Mouse (Mus musculus): ENCODE results near the gene Gm43518. TPM values are rescaled to one million over a fixed set of nuclear protein-coding genes. Genes with fewer than 3 reads are reported as not detected.

Gm43518 gene
- polyA plus RNA-seq, 1 experiment = 12.3 TPM

DNA sequence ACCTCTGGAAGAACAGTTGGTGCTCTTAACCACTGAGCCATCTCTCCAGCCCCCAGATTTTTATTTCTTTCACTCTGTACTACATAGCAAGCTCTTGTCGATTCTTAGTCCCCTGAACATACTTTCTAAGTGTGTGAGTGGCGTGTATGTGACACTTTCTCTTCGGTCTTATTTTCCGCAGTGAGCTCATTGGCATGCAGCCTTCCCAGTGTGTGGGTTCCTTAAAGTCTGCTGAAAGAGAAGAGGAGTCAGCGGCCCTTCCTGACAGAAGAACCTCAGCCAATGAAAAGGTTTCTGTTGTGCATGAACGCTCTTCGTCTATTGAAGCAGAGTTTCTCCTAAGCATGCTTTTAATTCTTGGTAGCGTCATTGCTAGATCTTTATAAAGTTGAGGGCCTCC, 30.0 kb downstream of the Gm43518 start:
- H3K4me1 ChIP-seq (ENCODE audit: control insufficient read depth, insufficient read depth, low read length) = no peaks in the 10 kb centered on the region
- no peaks in the 10 kb centered on the region; the same call in 1 of the 2 replicates for H3K36me3 ChIP-seq (ENCODE audit: control insufficient read depth, insufficient read depth, low read length)
- H3K27ac ChIP-seq (ENCODE audit: control insufficient read depth, insufficient read depth, low read depth, low read length) = no peak overlapping the region
- no peak overlapping the region for H3K4me3 ChIP-seq (ENCODE audit: control insufficient read depth, low read depth, low read length)
- no peaks in the 10 kb centered on the region for H3K27me3 ChIP-seq (ENCODE audit: control insufficient read depth, insufficient read depth, low read length)
- TF ChIP-seq POLR2A (IDR thresholded peaks at IDR 0.05; ENCODE audit: control insufficient read depth, low read depth, low read length) (no peak), CTCF (IDR thresholded peaks at IDR 0.05; ENCODE audit: control insufficient read depth, insufficient read depth, insufficient replicate concordance, low read depth, low read length) (no peak)

DNA sequence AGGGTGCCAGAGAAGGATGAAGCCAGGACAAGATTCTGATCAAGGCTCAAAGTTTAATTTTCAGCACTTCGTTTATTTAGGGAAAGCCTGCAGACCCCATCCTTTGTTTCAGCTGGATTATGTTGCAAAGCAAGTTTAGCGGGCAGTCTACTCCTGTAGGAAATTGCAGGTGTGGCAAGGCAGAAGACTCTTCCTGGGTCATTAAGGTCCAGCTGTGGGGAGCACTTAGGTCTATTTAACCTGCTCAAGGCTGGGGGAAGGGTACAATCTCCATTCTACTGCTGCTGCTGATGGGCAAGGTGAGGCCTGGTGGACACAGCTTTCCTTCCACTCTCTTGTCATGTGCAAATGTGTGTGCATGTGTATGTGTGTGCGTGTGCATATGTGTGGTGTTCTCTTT, 31.8 kb downstream of the Gm43518 start:
- Histone ChIP-seq H3K4me1 (ENCODE audit: control insufficient read depth, insufficient read depth, low read length) (no peaks in the 10 kb centered on the region), H3K4me3 (ENCODE audit: control insufficient read depth, low read depth, low read length) (no peak overlapping the region), H3K36me3 (ENCODE audit: control insufficient read depth, insufficient read depth, low read length) (no peaks in the 10 kb centered on the region), H3K27ac (ENCODE audit: control insufficient read depth, insufficient read depth, low read depth, low read length) (no peak overlapping the region), H3K27me3 (ENCODE audit: control insufficient read depth, insufficient read depth, low read length) (no peaks in the 10 kb centered on the region)
- no peak for TF ChIP-seq POLR2A (IDR thresholded peaks at IDR 0.05; ENCODE audit: control insufficient read depth, low read depth, low read length)
- no peak for TF ChIP-seq CTCF (IDR thresholded peaks at IDR 0.05; ENCODE audit: control insufficient read depth, insufficient read depth, insufficient replicate concordance, low read depth, low read length)

DNA sequence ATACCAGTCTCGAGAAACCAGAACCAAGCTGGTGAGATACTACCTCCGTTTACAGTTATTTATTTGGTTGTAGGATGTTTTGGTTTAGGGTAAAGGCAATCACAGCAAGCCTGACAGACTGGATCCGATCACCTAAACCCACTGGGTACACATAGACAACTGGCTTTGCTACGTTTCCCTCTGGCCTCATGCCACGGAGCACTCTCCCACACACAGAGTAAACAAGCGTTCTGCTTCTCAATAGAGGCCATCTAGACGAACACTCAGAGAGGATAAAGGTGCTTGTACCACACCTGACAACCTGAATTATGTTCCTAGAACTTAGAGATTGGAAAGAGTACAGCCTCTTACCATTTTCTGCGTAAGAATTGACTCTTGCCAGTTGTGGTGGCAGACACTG, 32.9 kb downstream of the Gm43518 start:
- H3K4me3 ChIP-seq (ENCODE audit: control insufficient read depth, low read depth, low read length) = no peak overlapping the region
- H3K36me3 ChIP-seq (ENCODE audit: control insufficient read depth, insufficient read depth, low read length) = no peaks in the 10 kb centered on the region
- H3K4me1 ChIP-seq (ENCODE audit: control insufficient read depth, insufficient read depth, low read length) = no peaks in the 10 kb centered on the region
- no peak for TF ChIP-seq CTCF (IDR thresholded peaks at IDR 0.05; ENCODE audit: control insufficient read depth, insufficient read depth, insufficient replicate concordance, low read depth, low read length)
- TF ChIP-seq POLR2A (IDR thresholded peaks at IDR 0.05; ENCODE audit: control insufficient read depth, low read depth, low read length) = no peak
- H3K27ac ChIP-seq (ENCODE audit: control insufficient read depth, insufficient read depth, low read depth, low read length) = no peak overlapping the region
- no peaks in the 10 kb centered on the region for H3K27me3 ChIP-seq (ENCODE audit: control insufficient read depth, insufficient read depth, low read length)

DNA sequence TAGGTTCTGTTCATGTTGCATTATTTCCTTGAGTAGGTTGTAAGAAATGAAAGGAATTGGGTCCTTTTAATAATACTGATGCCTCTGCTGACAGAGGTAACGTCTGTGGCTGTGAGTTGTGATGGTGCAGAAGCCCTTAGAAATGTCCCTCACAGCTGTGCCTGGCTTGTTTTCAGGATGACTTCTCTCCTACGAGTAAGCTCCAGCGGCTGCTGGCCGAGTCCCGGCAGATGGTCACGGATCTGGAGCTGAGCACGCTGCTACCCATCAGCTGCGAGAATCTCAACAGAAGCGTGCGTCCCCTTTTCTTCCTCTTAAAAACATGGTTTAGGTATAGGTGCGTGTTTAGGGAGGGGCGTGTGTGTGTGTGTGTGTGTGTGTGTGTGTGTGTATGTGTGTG, 33.8 kb downstream of the Gm43518 start:
- no peaks in the 10 kb centered on the region for H3K4me1 ChIP-seq (ENCODE audit: control insufficient read depth, insufficient read depth, low read length)

DNA sequence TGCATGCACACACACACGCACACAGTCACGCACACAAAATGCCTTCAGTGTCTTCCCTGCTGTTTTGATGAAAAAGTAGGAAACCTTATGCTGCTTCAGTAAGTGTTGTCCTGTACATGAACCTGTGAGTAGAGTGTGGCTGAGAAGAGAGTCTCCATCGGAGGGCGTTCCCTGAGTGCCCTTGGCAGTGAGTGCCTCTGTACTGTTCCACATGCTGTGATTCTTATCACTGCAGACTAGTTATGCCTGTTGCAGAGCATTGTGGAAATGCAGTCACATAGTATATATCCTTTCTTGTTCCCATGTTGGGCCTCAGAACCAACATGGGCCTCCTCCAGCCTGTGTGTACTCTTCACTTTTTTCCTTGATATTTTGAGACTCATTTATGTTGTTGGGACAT, 37.0 kb downstream of the Gm43518 start:
- H3K27ac ChIP-seq (ENCODE audit: control insufficient read depth, insufficient read depth, low read depth, low read length) = no peak overlapping the region
- no peak overlapping the region for H3K4me3 ChIP-seq (ENCODE audit: control insufficient read depth, low read depth, low read length)
- no peaks in the 10 kb centered on the region for H3K4me1 ChIP-seq (ENCODE audit: control insufficient read depth, insufficient read depth, low read length)

More for the DNA sequence above, 33.8 kb downstream of the Gm43518 start:
- no peaks in the 10 kb centered on the region for H3K36me3 ChIP-seq (ENCODE audit: control insufficient read depth, insufficient read depth, low read length)
- no peak overlapping the region for H3K4me3 ChIP-seq (ENCODE audit: control insufficient read depth, low read depth, low read length)
- no peak overlapping the region for H3K27ac ChIP-seq (ENCODE audit: control insufficient read depth, insufficient read depth, low read depth, low read length)
- H3K27me3 ChIP-seq (ENCODE audit: control insufficient read depth, insufficient read depth, low read length) = no peaks in the 10 kb centered on the region
- TF ChIP-seq CTCF (IDR thresholded peaks at IDR 0.05; ENCODE audit: control insufficient read depth, insufficient read depth, insufficient replicate concordance, low read depth, low read length) (no peak), POLR2A (IDR thresholded peaks at IDR 0.05; ENCODE audit: control insufficient read depth, low read depth, low read length) (no peak)

DNA sequence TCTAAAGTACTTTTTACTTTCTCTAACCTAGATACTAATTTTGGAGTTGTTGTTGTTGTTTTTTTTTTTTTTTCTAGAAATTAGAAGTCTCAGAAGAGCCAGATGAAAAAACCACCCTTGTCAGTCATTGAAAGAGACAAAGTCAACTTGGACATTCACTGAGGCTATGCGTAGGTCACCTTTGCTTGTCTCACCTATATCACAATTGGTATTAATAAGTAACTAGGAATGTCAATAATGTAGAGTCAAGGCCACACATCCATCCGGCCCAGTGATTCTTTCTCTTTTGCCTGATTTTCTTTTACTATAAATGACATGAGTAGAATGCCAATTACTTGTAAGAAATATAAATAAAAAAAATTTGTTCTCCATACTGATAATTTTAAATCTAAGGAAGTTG, 39.5 kb downstream of the Gm43518 start:
- Histone ChIP-seq H3K4me1 (ENCODE audit: control insufficient read depth, insufficient read depth, low read length) (no peaks in the 10 kb centered on the region), H3K27me3 (ENCODE audit: control insufficient read depth, insufficient read depth, low read length) (no peaks in the 10 kb centered on the region), H3K36me3 (ENCODE audit: control insufficient read depth, insufficient read depth, low read length) (0 out of 2 replicates have a peak, but pooled peaks cover 1% of the 10 kb centered on the region), H3K27ac (ENCODE audit: control insufficient read depth, insufficient read depth, low read depth, low read length) (no peak overlapping the region), H3K4me3 (ENCODE audit: control insufficient read depth, low read depth, low read length) (no peak overlapping the region)
- TF ChIP-seq CTCF (IDR thresholded peaks at IDR 0.05; ENCODE audit: control insufficient read depth, insufficient read depth, insufficient replicate concordance, low read depth, low read length) = no peak
- no peak for TF ChIP-seq POLR2A (IDR thresholded peaks at IDR 0.05; ENCODE audit: control insufficient read depth, low read depth, low read length)

More for the DNA sequence above, 37.0 kb downstream of the Gm43518 start:
- TF ChIP-seq POLR2A (IDR thresholded peaks at IDR 0.05; ENCODE audit: control insufficient read depth, low read depth, low read length) (no peak), CTCF (IDR thresholded peaks at IDR 0.05; ENCODE audit: control insufficient read depth, insufficient read depth, insufficient replicate concordance, low read depth, low read length) (no peak)
- Histone ChIP-seq H3K36me3 (ENCODE audit: control insufficient read depth, insufficient read depth, low read length) (0 out of 2 replicates have a peak, but pooled peaks cover under 1% of the 10 kb centered on the region), H3K27me3 (ENCODE audit: control insufficient read depth, insufficient read depth, low read length) (no peaks in the 10 kb centered on the region)

DNA sequence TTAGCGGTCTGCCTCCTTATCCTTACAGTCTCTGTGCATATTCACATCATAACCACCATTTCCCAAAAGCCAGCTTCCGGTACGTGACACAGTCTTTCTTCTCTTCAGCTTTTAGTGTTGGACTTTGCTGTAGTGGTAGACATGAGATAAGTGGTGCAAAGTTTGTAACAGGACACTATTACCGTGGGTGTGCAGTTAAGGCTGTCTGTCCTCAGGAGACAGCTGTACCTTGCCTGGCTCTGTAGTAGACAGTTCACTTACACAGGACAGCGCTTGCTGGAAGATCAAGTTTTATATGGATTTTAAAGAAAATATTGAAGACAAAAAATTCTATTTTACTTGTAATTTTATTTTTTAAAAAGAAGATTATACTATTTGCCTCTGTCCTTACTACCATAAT, 41.2 kb downstream of the Gm43518 start:
- TF ChIP-seq POLR2A (IDR thresholded peaks at IDR 0.05; ENCODE audit: control insufficient read depth, low read depth, low read length) (no peak), CTCF (IDR thresholded peaks at IDR 0.05; ENCODE audit: control insufficient read depth, insufficient read depth, insufficient replicate concordance, low read depth, low read length) (no peak)
- Histone ChIP-seq H3K4me1 (ENCODE audit: control insufficient read depth, insufficient read depth, low read length) (peaks cover 3% of the 10 kb centered on the region), H3K4me3 (ENCODE audit: control insufficient read depth, low read depth, low read length) (no peak overlapping the region), H3K27me3 (ENCODE audit: control insufficient read depth, insufficient read depth, low read length) (no peaks in the 10 kb centered on the region), H3K27ac (ENCODE audit: control insufficient read depth, insufficient read depth, low read depth, low read length) (no peak overlapping the region), H3K36me3 (ENCODE audit: control insufficient read depth, insufficient read depth, low read length) (0 out of 2 replicates have a peak, but pooled peaks cover 1% of the 10 kb centered on the region)

DNA sequence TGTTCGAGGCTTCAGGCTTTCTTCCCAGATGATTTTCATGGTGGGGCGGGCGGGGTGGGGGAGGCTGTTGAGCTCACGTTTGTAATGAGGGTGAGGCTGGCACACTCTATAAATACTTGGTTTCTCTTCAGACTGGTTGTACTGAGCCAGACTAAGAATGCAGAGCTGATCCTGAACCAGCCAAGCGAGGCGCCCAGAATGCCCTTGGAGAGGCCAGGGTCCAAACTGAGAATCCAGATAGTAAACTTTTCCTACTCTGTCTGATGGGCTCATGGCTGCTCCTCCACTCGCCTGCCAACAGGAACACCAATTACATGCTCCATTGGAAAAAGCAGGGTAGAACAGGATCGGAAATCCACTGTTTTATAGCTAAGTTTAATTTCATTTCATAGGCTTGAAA, 42.0 kb downstream of the Gm43518 start:
- peaks cover 7% of the 10 kb centered on the region for H3K4me1 ChIP-seq (ENCODE audit: control insufficient read depth, insufficient read depth, low read length)
- H3K36me3 ChIP-seq (ENCODE audit: control insufficient read depth, insufficient read depth, low read length) = 0 out of 2 replicates have a peak, but pooled peaks cover 1% of the 10 kb centered on the region
- H3K27ac ChIP-seq (ENCODE audit: control insufficient read depth, insufficient read depth, low read depth, low read length) = no peak overlapping the region
- TF ChIP-seq POLR2A (IDR thresholded peaks at IDR 0.05; ENCODE audit: control insufficient read depth, low read depth, low read length) (no peak), CTCF (IDR thresholded peaks at IDR 0.05; ENCODE audit: control insufficient read depth, insufficient read depth, insufficient replicate concordance, low read depth, low read length) (no peak)
- no peak overlapping the region for H3K4me3 ChIP-seq (ENCODE audit: control insufficient read depth, low read depth, low read length)
- H3K27me3 ChIP-seq (ENCODE audit: control insufficient read depth, insufficient read depth, low read length) = no peaks in the 10 kb centered on the region
